Mouse (Mus musculus) spleen, adult 2 months (tissue): ENCODE results near the gene Tsku. TPM values are rescaled to one million over a fixed set of nuclear protein-coding genes. Genes with fewer than 3 reads are reported as not detected.

Experiments
- DNase-seq, 2 experiments: peaks; one replicate each; pipeline versions ENCODE4 v3.0.0 to v3.0.0-alpha.2; 2012 to 2021; ENCODE audit warnings: low spot score in 2 of 2, low read depth in 1 of 2
- H3K27ac ChIP-seq: fragments of 200-500 bp; 2 replicates; pipeline ENCODE4 v1.5.1; 2012; ENCODE audit warnings: low read length, inconsistent platforms; ENCODE audit not compliant: insufficient read depth
- H3K27me3 ChIP-seq: fragments of 200-500 bp; 2 replicates; pipeline ENCODE4 v1.6.1; 2012; ENCODE audit warnings: mild to moderate bottlenecking, moderate library complexity, low read length, inconsistent platforms; ENCODE audit not compliant: control insufficient read depth, insufficient read depth
- H3K36me3 ChIP-seq: fragments of 200-500 bp; 2 replicates; pipeline ENCODE4 v1.6.1; 2012; ENCODE audit warnings: mild to moderate bottlenecking, low read length, inconsistent platforms; ENCODE audit not compliant: control insufficient read depth, insufficient read depth
- H3K4me1 ChIP-seq: fragments of 200-500 bp; 2 replicates; pipeline ENCODE4 v1.6.1; 2011; ENCODE audit warnings: inconsistent platforms; ENCODE audit not compliant: control insufficient read depth, insufficient read depth, insufficient read length
- H3K4me3 ChIP-seq: fragments of 200-500 bp; 2 replicates; pipeline ENCODE4 v1.5.1; 2011; ENCODE audit warnings: mild to moderate bottlenecking, inconsistent platforms; ENCODE audit not compliant: insufficient read depth, insufficient read length; ENCODE audit errors: extremely low read depth
- CTCF ChIP-seq: fragments of 200-500 bp; IDR thresholded peaks from 2 replicates; pipeline ENCODE4 v1.5.1; 2011; ENCODE audit warnings: mild to moderate bottlenecking, inconsistent platforms; ENCODE audit not compliant: insufficient read depth, insufficient read length, insufficient replicate concordance; ENCODE audit errors: extremely low read depth
- POLR2A ChIP-seq: fragments of 200-500 bp; IDR thresholded peaks from 2 replicates; pipeline ENCODE4 v1.6.1; 2011; ENCODE audit warnings: low read depth, low read length, inconsistent platforms
- WGBS: fragments of 180-500 bp; shearing (Covaris S2); methylation state at CpG from one replicate; pipeline ENCODE4 v1.1.7; 2018; 5-methylcytosine and 5-hydroxymethylcytosine counted together
- polyA plus RNA-seq: library from polyadenylated mRNA; depleted of rRNA; stranded (reverse); fragments of >200 nt; gene quantifications from 2 replicates; pipeline ENCODE4 v1.2.3, GENCODE M21; 2012

Tsku gene
- polyA plus RNA-seq, 1 experiment, result 12.0 TPM

DNA sequence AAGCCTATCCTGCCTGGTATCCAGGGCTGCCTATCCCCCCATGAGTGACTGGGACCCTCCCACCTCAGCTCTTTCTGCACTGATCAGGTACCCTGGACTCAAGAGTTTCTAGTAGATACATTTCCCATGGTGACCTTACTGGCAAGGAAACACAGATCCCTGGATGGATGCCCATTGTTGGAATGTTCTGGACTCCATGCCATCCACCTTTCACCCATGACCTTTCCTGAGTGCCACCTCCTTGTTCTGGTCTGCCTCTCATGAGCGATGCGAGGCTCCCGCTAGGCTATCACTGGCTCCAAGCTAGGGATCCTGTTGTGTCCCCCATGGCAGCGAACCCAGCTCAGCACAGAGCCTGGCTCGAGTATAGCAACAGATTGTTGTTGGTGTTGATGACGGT lies 11.3 kb downstream of the Tsku start:
- 90% methylated on average over 6 of the region's 6 CpGs for WGBS
- no peak for DNase-seq
- H3K27ac ChIP-seq, result no peak overlapping the region
- H3K4me1 ChIP-seq, result no peaks in the 10 kb centered on the region
- H3K4me3 ChIP-seq, result no peak overlapping the region
- no peaks in the 10 kb centered on the region for H3K36me3 ChIP-seq
- no peaks in the 10 kb centered on the region for H3K27me3 ChIP-seq
- TF ChIP-seq CTCF (no peak), POLR2A (no peak)

DNA sequence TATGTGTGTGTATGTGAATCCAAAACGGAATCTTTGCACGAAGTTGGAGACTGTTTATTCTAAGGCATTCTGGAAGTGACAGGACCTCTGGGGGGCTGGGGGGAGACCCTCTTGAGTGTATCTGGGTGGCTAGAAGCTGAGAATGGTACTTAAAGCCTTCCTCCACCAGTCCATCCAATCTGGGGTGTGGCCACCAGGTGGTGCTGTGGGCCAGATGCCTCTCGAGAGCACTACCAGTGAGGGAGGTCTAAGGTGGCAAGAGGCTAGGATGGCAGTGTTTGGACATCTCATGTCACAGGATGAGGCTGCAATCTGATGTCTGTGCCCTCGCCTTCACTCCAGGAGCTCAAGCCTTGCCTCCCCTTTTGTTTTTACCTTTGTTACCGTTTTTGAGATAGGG lies 12.0 kb downstream of the Tsku start:
- H3K36me3 ChIP-seq, result no peaks in the 10 kb centered on the region
- H3K27me3 ChIP-seq, result no peaks in the 10 kb centered on the region
- no peak overlapping the region for H3K4me3 ChIP-seq
- WGBS, result 27% methylated on average over 5 of the region's 5 CpGs
- H3K4me1 ChIP-seq, result no peaks in the 10 kb centered on the region
- TF ChIP-seq POLR2A, result no peak
- TF ChIP-seq CTCF, result peak; percentile 91
- H3K27ac ChIP-seq, result no peak overlapping the region
- peak; percentile 23 to 77 for DNase-seq

DNA sequence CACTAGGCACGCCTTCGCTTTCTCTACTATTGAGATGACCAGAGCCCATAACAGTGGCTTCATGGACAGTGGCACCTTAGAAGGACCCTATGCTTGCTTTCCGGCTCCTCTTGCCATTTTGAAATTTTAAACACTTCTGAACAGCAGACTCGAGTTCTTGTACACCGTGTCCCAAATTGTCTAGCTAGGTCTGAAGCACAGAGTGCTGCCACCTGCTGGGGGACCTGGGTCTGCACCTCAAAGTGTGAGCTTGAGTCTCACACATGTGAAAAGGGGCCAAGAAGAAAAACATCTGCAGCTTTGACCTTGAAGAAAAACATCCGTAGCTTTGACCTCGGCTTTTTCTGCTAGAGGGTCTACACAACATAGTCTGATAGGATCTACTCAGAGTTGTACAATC lies 13.1 kb downstream of the Tsku start:
- no peak overlapping the region for H3K4me3 ChIP-seq
- WGBS, result 41% methylated on average over 7 of the region's 7 CpGs
- H3K27me3 ChIP-seq, result no peaks in the 10 kb centered on the region
- peak; percentile 9 to 62 for DNase-seq
- H3K27ac ChIP-seq, result no peak overlapping the region
- TF ChIP-seq CTCF (peak; percentile 81; the same call in 1 of the 2 replicates), POLR2A (no peak)
- H3K36me3 ChIP-seq, result no peaks in the 10 kb centered on the region
- H3K4me1 ChIP-seq, result no peaks in the 10 kb centered on the region

DNA sequence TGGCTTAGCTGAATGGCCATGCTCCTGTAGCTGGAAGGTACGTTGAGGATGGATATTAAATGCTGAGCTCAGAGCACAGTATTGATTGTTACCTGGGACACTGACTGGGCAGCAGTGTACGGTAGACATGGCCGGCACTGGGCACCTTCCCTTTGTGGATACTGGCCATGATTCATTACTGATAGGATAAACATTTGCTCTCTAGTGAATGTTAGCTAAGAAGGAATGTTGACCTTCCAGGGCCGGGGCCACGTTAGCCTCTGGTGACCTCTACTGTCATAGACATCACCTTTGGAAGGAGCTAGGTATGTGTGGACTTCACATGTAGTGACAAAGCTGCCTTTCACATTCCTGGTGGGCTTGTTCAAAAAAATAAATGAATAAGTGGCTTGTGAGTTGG lies 13.7 kb downstream of the Tsku start:
- H3K4me1 ChIP-seq, result no peaks in the 10 kb centered on the region
- WGBS, result 88% methylated on average over 5 of the region's 5 CpGs
- H3K27ac ChIP-seq, result no peak overlapping the region
- DNase-seq, result no peak
- H3K4me3 ChIP-seq, result no peak overlapping the region
- TF ChIP-seq CTCF, result no peak
- TF ChIP-seq POLR2A, result no peak
- H3K27me3 ChIP-seq, result no peaks in the 10 kb centered on the region
- H3K36me3 ChIP-seq, result no peaks in the 10 kb centered on the region

DNA sequence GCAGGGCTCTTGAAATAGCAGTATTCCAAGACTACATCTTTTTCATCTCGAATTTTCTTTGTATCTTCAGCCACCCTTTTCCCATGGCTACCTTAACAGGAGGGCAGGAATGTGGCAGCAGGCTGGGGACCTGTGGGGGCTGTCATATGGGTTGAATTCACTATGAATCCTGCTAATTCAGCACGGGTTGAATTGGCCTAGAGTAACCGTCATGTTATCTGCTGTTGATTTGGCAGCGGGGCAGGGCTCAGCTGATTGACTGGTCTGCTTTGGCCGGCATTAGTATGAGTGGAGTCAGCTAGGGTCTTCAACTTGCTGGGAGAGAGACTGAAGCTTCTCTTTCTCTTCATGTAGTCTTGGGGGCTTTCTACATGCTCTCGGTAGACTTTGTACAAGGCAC lies 16.1 kb downstream of the Tsku start:
- Histone ChIP-seq H3K27ac (no peak overlapping the region), H3K27me3 (no peaks in the 10 kb centered on the region), H3K36me3 (no peaks in the 10 kb centered on the region), H3K4me3 (no peak overlapping the region), H3K4me1 (no peaks in the 10 kb centered on the region)
- 81% methylated on average over 6 of the region's 6 CpGs for WGBS
- DNase-seq, result no peak
- no peak for TF ChIP-seq CTCF
- TF ChIP-seq POLR2A, result no peak

DNA sequence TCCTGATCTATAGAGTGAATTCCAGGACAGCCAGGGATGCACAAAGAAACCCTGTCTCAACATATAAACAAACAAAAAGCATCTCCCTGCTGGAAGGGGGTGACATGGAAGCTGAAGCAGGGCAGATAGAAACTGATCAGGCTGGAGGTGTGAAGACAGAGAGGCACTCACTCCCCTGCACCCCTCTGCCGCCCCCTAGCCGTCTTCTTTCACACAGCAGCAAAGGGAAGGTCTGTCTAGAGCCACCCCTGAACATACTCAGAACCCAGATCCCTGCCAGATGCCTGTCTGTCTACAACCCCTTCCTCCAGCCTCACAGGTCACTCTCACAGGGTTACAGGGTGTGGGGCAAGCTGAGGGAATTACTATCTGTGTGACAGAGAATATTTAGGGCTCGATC lies 16.8 kb downstream of the Tsku start:
- WGBS, result 29% methylated on average over 3 of the region's 3 CpGs

DNA sequence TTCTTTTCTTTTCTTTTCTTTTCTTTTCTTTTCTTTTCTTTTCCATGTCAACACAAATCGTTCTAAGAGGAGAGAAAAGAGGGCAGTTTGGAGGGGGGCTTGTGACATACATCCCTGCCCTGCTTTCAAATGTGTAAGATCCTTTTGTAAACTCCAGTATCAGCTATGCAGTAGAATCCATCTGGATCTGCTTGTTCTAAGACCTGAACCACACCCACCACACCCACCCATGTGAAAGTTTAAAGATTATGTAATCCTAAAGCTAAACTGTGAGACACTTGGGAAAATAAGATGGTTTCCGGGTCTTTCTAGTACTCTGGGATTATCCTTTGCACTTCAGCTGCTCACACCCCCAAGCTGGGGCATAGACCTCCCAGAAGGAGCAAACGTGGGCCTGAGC lies 18.9 kb downstream of the Tsku start:
- TF ChIP-seq CTCF (no peak), POLR2A (no peak)
- H3K27ac ChIP-seq, result no peak overlapping the region
- DNase-seq, result no peak
- no peaks in the 10 kb centered on the region for H3K27me3 ChIP-seq
- H3K36me3 ChIP-seq, result no peaks in the 10 kb centered on the region
- no peaks in the 10 kb centered on the region for H3K4me1 ChIP-seq
- WGBS, result 80% methylated on average over 3 of the region's 3 CpGs
- H3K4me3 ChIP-seq, result no peak overlapping the region

More for the DNA sequence above, 16.8 kb downstream of the Tsku start:
- no peaks in the 10 kb centered on the region for H3K36me3 ChIP-seq
- TF ChIP-seq CTCF, result peak; percentile 62; the same call in 1 of the 2 replicates
- no peak for TF ChIP-seq POLR2A
- DNase-seq, result peak in 1 of 2 experiments; percentile 54
- no peak overlapping the region for H3K4me3 ChIP-seq
- H3K27me3 ChIP-seq, result no peaks in the 10 kb centered on the region
- no peaks in the 10 kb centered on the region for H3K4me1 ChIP-seq
- no peak overlapping the region for H3K27ac ChIP-seq

DNA sequence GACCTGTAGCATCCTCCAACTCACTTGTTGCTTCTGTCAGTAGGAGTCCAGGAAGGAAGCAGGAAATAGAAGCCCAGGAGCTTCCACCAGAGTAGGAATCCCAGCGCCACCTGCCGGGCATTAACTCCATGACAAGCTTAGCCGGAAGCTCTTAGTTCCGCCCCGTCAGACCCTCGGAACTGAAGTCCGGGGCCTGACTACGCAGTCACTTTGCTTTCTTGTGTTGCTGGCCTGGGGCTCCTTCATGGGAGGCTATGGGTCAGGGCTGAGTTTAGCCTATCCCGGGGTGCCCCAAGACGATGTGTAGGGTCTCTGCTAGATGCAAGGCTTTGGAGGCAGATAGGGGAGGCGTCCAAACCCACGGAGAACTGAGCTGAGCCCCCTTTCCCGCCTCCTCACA lies 19.7 kb downstream of the Tsku start:
- H3K27ac ChIP-seq, result 0 out of 2 replicates have a peak overlapping the region, but pooled peaks have one; percentile 38
- H3K27me3 ChIP-seq, result no peaks in the 10 kb centered on the region
- peak overlapping the region; percentile 66 for H3K4me3 ChIP-seq
- H3K36me3 ChIP-seq, result no peaks in the 10 kb centered on the region
- 4% methylated on average over 13 of the region's 13 CpGs for WGBS
- DNase-seq, result peak; percentile 45 to 78
- TF ChIP-seq CTCF, result peak; percentile 73; the same call in 1 of the 2 replicates
- no peak for TF ChIP-seq POLR2A
- H3K4me1 ChIP-seq, result no peaks in the 10 kb centered on the region
